Mouse (Mus musculus) liver, embryonic 14.5 days (tissue): ENCODE data around the gene Pex26.

Experiments
- CTCF ChIP-seq: IDR thresholded peaks from 2 replicates; pipeline ENCODE4 v1.5.1; 2016; ENCODE audit warnings: antibody characterized with exemption, low read depth, control low read depth
- EP300 ChIP-seq: IDR thresholded peaks from 2 replicates; pipeline ENCODE4 v1.6.1; 2016; ENCODE audit warnings: antibody characterized with exemption, low read depth

DNA sequence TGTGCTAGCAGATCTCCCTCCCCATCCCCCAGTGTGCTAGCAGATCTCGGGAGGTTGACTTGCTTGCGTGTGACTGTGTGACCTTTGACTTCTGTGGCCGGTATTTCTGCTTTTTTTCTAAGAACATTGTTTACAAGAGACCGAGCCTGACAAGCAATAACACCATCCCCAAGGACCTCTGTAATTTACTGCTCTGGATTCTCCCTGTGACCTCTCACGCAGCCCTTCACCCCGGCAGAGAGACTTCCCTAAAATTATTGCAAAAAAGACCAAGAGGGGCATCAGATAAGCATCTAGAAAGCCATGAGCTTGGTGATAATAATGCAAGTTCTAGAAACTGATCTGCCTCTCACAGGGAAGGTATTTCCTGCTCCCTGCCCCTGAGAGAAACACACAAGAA lies 41.5 kb downstream of the Pex26 start:
- TF ChIP-seq CTCF (no peak), EP300 (no peak)
